Mouse (Mus musculus): ENCODE measurements around the gene Cela3a.

Cela3a gene

GRCm38 (mm10) chr4:137375314-137376278 is 34.0 kb downstream of the Cela3a start:
- in situ Hi-C loops (cut with MboI, MseI) = no loop called here

DNA sequence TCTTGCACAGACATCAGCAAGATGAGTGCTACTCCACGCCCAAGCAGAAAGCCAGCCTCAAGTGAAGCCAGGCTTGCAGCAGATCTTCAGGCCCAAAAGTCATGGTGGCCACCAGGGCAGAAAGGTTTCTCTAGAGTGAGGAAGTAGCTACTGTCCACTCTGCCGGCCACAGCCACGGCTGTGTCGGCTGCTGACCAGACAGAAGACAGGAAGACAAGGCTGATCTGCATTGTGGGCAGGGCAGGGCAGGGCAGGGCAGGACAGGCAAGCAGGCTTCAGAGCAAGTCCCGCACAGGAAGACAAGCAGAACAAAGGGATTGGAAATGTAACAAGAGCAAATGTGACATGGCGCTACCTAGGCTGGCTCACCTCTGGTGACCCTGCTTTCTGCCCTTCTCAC is 35.9 kb downstream of the Cela3a start:
- in situ Hi-C loops (cut with MboI, MseI) = no loop called here

DNA sequence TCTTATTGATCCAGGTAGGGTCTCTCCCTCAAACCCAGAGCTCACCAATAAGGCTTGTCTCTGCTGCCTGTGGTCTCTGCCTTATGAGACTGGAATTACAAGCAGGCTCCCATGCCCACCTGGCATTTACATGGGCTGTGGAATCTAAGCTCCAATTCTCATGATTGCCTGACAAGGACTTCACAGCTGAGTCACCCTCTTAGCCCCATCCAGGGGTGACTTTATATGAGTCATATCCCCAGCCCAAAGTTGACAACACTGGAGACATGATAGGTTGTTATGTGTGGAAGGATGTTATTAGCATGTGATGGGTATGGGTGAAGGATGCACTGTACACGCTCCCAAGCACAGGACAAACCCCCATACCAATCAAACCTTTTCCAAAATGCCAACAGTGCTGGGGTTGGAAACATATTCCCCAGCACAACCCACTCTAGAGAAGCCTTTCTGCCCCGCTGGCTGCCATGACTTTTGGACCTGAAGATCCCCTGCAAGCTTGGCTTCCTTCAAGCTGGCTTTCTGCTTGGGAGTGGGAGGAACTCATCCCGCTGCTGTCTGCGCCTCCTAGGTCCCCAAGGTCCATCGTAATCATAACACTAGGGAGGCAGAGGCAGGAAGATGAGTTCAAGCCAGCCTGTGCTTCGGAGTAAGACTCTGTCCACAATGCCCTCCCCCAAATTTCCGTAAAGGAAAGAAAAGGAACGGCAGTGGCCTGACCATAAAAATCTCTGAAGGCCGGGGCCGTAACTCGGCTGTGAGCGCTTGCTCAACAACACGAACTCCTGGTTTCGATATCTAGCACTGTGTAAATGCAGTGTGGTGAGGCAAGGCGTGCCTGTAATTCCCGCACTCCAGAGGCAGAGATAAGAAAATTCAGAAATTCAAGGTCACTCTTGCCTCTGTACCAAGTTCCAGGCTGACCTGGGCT is 37.7 kb downstream of the Cela3a start:
- in situ Hi-C loops (cut with MboI, MseI) = no loop called here

- in situ Hi-C loops (cut with MboI, MseI) = no loop called here
These were observed 39.4 kb downstream of the Cela3a start for GRCm38 (mm10) chr4:137369954-137370750.

- in situ Hi-C loops (cut with MboI, MseI) = no loop called here
These were observed 41.4 kb downstream of the Cela3a start for GRCm38 (mm10) chr4:137368198-137368597.

DNA sequence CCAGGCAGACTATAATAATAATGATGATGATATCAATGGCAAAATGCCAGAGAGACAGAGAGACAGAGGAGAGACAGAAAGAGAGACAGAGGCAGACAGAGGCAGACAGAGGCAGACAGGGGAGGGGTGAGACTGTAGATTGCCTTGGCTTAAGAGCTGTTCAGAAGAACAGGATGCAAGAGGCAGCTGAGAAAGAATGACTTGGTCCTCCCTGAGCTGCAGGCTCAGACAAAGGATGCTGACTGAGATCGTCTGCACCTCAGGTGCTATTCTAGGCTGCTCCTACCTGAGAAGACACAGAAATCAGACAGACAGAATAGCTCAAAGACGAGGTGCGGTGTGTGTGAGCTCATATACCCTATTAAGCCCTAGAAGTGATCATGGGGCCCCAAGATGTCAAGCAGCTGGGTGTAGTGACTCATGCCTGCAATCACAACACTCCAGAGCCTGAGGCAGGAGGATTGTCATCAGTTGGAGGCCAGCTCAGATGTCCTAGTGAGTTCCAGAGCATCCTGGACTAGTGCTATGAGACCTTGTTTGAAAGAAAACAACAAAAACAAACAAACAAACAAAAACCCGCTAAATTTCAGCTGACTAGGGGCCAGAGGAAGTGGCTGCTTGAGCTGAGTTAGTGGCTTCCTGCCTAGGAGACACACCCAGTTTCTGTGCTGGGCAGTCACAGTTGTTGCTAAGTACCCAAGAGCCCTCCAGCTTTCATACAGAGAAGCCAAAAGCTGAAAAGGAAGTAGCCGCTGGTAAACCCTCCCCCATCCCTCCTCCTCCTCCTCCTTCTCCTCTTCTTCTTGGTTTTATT is 42.1 kb downstream of the Cela3a start:
- in situ Hi-C loops (cut with MboI, MseI) = no loop called here

DNA sequence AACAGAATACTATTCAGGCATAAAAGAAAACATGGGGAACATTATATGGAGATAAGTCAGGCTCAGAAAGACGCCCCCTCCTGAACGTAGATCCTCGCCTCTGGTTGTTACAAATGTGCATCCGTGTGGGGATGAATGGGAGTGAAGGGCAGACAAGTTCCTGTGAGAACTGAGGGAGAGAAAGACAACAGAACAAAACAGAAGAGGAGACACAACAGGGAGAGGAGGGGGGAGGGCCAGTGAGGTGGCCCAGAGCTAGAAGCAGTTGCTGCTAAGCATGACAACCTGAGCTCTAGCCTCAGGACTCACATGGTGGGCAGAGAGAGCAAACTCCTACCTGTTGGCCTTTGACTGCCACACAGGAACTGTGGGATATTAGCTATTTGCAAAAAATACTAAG is 43.5 kb downstream of the Cela3a start:
- in situ Hi-C loops (cut with MboI, MseI) = no loop called here

GRCm38 (mm10) chr4:137365356-137366062 is 44.1 kb downstream of the Cela3a start:
- in situ Hi-C loops (cut with MboI, MseI) = no loop called here

DNA sequence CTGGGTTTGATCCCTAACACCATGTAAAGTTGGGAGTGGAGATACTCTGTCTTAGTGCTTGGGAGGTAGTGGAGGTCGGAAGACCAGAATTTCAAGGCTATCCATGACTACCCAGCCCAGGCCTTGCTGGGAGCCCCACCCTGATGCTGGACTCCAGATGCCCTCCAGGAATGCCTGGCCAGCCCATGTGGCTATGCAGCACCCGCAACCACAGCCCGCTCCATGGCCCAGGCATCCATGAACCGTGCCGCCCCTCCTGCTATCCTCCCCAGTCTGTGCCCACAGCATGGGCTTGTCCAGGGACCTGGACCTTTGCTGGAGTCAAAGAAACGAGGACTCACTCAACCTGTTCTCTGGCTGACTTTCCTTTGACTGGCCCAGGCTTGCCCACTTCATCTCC is 44.8 kb downstream of the Cela3a start:
- in situ Hi-C loops (cut with MboI, MseI) = no loop called here

DNA sequence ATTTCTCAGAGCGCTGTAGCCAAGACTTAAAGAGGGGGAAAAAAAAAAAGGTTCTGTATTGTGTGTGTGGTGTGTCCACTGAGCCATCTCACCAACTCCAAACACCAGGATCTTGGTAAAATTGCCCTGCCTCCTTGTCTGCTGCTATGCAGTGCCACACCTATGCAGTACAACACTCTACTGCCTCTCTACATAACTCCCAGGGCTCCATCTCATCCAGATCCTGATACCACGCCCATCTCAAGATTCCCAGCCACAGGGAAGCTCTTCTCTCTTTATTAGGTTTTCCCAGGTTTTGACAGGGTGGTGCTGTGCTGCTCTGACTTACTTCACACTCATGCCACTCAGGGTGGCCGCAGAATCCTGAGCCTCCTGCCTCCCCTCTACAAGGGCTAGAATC is 48.6 kb downstream of the Cela3a start:
- in situ Hi-C loops (cut with MboI, MseI) = no loop called here

DNA sequence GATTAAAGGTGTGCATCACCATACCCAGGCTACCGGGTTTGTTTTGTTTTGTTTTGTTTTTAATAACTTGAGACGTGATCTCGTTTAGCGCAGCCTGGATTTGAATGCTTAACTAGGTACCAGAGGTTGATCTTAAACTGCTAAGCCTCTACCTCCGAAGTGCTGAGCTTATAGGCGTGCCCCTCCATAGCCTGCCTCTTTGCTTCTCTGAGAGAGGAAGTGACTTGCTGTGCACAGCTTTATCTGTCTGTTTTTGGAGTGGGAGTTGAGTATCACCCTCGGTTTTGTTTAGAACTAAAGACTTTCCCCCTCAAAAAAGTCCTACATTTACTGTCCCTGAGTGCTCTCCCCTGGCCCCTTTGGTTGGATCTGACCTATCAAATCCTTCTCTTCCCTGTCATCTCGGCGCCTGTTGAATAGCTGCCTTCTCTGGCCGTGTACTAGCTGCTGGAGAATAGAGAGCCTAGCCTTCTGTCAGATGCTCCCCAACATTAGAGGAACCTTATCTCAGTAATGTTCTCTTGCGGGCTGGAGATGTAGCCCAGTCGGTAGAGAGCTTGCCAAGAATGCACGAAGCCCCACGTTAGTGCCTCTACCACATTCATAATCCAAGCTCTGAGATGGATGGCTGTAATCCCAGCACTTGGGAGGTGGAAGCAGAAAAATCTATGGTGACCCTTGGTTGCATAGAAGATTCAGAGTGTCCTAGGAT is 51.1 kb downstream of the Cela3a start:
- in situ Hi-C loops (cut with MboI, MseI) = no loop called here

DNA sequence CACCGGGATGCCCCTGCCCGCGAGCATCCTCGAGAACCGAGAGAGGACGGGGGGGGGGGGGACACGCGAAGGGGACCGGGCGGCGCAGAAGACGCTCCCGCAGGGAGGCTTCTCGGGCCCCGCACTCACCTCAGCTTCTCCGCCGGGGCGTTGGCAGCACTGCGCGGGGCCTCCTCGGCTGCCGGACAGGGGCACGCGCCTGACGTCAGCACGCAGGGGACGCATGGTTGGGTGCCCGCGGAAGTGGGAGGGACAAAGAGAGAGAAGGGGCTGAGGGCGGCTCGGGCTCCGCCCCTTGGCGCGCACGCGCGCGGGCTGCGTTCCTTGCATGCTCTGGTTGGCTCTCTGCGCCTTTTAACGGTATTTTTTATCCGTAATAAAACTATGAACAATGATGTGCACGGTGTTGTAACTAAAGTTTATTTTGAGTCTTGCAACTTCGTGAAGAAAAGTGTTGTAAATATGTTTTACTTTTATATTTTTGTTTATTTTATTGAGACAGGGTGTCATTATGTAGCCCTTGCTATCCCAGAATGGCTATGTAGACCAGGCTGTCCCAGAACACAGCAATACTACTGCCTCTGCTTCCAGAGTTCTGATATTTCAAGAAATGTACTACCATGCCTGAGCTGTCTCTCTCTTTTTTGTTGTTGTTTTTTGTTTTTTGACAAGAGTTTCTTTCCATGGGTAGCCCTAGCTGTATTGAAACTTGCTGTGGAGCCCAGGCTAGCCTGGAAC is 51.9 kb downstream of the Cela3a start, which contains the start of gene Cdc42:
Gene Cdc42 (minus strand): TSS at position 204 of the 738 bp plus-strand sequence.
- in situ Hi-C loops (cut with MboI, MseI) = no loop called here

GRCm38 (mm10) chr4:137356674-137357510 is 52.7 kb downstream of the Cela3a start:
- in situ Hi-C loops (cut with MboI, MseI) = no loop called here
